Mouse (Mus musculus) MEL (cell line): ENCODE measurements at regions not wholly inside any gene's neighbourhood (a gene's known extent, or its start where the extent isn't known, plus 50 kb on each side); places are given as distances from the start of the nearest gene placed in this dataset.

Source experiments
- CTCF ChIP-seq, 3 experiments: IDR thresholded peaks in 2 of 3; conservative IDR thresholded peaks in 1 of 3; 2 replicates each; pipeline ENCODE4 v1.5.1; 2011 to 2012; ENCODE audit warnings: low read length in 3 of 3, low read depth in 2 of 3, mild to moderate bottlenecking in 2 of 3, improper control_type of control experiment in 1 of 3, inconsistent platforms in 1 of 3, mixed read lengths in 1 of 3, moderate library complexity in 1 of 3; ENCODE audit not compliant: control insufficient read depth in 1 of 3, insufficient read depth in 1 of 3, poor library complexity in 1 of 3, severe bottlenecking in 1 of 3
- JUND ChIP-seq: IDR thresholded peaks from 2 replicates; pipeline ENCODE4 v1.6.1; 2011; ENCODE audit warnings: low read depth, mild to moderate bottlenecking, improper control_type of control experiment, low read length
- MAFK ChIP-seq: IDR thresholded peaks from 2 replicates; pipeline ENCODE4 v1.6.1; 2011; ENCODE audit warnings: low read depth, mild to moderate bottlenecking, low read length, improper control_type of control experiment, borderline replicate concordance
- NRF1 ChIP-seq: IDR thresholded peaks from 2 replicates; pipeline ENCODE4 v1.6.1; 2014; ENCODE audit warnings: low read depth, mild to moderate bottlenecking, inconsistent platforms, low read length, improper control_type of control experiment, moderate library complexity; ENCODE audit not compliant: poor library complexity, insufficient read depth, severe bottlenecking
- UBTF ChIP-seq: IDR thresholded peaks from 2 replicates; pipeline ENCODE4 v1.6.1; 2012; ENCODE audit warnings: low read depth, mild to moderate bottlenecking, inconsistent platforms, low read length, improper control_type of control experiment, moderate library complexity, borderline replicate concordance; ENCODE audit not compliant: insufficient read depth
- ZC3H11A ChIP-seq: IDR thresholded peaks from 2 replicates; pipeline ENCODE4 v1.6.1; 2012; ENCODE audit warnings: low read depth, mild to moderate bottlenecking, inconsistent platforms, low read length, improper control_type of control experiment

- no peak for TF ChIP-seq NRF1
- TF ChIP-seq ZC3H11A, result no peak
- TF ChIP-seq MAFK, result no peak
- no peak for TF ChIP-seq JUND
- TF ChIP-seq CTCF (IDR thresholded peaks at IDR 0.05 in 2 of 3, conservative IDR thresholded peaks at IDR 0.05 in 1 of 3; ENCODE audit: control insufficient read depth in 1 of 3, insufficient read depth in 1 of 3, low read depth in 2 of 3, low read length in 3 of 3, poor library complexity in 1 of 3, severe bottlenecking in 1 of 3), result no peak
- no peak for TF ChIP-seq UBTF
Measured at GRCm38 (mm10) chr6:138717698-138718097, 59.4 kb upstream of the Igbp1b start.
